Mouse (Mus musculus): Measurements from ENCODE around the gene Mrpl39.

DNA sequence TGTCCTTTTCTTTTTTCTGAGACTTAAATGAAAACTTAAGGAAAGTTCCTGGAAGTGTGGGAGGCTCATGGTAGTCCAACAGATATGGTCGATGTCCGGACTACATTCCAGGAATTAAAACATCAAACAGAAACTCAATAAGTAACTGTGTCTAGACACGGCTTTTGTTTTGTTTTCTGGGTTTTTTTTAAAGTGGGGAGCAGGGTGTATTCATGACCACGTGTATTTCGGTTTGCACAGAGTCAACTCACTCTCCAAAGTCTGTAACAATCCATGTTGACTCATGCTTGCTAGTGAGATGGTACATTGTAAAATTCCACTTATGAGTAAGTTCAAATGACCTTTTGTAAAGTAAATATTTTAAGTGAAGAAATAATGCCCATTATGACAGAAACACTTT, 54.8 kb downstream of the Mrpl39 start:
- TF ChIP-seq POLR2A (IDR thresholded peaks at IDR 0.05; ENCODE audit: extremely low read depth, insufficient read depth, low read length) (no peak), CTCF (IDR thresholded peaks at IDR 0.05; ENCODE audit: low read depth, low read length) (no peak)

Data from liver, adult 2 months (tissue).